Mouse (Mus musculus) urinary bladder, postnatal 25 days (tissue): ENCODE measurements around the gene Timmdc1.
"Not testable (repeated sequence)": the region's sequence is repeated elsewhere in the genome, so short reads cannot be mapped to it uniquely, and the experiment has no call there.

Experiments
- DNase-seq: peaks from one replicate; pipeline ENCODE4 v3.0.0; 2022; ENCODE audit warnings: low spot score

Gene Timmdc1

DNA sequence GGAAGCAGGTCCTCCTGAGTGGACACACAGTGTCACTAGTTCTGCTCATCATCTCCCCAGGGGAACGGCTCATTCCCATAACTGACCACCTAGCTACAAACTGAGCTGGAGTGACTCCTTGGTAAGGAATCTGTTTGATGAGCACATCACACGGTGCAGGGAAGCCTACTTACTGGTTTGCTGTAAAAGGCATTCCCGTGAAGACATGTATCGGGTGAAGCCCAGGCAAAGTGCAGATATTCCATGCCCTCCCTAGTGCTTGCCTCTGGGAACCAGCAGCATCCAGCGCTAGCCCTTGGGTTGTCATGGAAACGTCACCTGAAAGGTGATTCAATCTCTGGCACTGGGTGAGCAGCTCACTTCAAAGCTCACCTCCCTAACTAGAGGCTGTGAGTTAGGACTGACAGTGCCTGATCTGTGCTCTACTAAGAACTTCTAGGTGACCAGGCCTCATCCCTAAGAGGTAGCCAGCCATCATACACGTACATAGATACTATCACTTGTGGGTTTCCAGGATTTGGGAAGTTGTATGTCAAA, 25.8 kb downstream of the Timmdc1 start:
- DNase-seq: no peak

DNA sequence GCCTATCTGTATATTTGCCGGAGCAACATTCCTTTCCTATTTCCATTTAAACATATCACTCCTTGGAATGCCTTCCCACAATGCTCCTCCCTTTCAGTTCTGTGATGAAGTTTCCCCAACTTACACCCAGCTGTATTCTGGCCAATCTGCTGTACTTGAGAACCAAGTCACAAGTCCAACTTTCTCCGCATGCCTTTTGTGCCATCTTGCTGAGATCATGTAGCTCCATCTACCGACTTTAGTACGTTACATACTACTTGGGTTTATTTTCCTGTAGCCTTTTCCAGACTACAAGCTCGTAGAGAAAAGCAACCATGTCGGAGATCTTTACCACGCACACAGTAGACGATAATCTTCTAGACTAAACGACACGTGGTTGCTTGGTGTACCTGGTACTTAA, 28.6 kb downstream of the Timmdc1 start:
- DNase-seq: no peak

DNA sequence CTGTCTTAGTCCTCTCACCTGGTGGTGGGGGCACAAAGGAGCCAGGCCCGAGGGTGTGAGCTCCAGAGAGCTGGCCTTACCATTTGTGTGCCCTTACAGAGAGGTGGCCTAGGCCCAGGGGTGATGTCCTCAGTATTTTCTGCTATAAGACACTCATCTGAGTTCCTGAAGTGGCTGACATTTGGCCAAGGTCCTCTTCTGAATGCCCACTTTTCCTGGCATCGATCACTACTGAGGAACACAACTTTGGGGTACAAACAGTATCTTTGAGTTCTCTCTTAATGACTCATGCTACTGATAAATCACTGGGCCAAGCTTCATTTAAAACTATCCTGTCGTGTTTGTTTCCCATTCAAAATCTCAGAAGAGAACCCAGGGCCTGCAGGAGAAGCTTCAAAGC, 29.9 kb downstream of the Timmdc1 start:
- DNase-seq: no peak

DNA sequence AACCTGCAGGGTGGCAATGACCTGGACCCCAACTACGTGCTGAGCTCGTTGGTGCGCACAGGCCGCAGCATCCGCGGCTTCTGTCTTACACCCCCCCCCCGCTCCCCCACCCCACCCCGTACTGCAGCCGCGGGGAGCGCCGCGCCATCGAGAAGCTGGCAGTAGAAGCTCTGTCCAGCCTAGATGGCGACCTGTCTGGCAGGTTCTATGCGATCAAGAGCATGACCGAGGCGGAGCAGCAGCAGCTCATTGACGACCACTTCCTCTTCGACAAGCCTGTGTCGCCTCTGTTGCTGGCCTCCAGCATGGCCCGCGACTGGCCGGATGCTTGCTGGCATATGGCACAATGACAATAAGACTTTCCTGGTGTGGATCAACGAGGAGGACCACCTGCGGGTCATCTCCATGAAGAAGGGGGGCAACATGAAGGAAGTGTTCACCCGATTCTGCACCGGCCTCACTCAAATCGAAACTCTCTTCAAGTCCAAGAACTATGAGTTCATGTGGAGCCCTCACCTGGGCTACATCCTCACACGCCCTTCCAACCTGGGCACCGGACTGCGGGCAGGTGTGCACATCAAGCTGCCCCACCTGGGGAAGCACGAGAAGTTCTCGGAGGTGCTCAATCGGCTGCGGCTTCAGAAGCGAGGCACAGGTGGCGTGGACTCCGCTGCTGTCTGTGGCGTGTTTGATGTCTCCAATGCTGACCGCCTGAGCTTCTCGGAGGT, 38.7 kb downstream of the Timmdc1 start:
- no peak for DNase-seq

DNA sequence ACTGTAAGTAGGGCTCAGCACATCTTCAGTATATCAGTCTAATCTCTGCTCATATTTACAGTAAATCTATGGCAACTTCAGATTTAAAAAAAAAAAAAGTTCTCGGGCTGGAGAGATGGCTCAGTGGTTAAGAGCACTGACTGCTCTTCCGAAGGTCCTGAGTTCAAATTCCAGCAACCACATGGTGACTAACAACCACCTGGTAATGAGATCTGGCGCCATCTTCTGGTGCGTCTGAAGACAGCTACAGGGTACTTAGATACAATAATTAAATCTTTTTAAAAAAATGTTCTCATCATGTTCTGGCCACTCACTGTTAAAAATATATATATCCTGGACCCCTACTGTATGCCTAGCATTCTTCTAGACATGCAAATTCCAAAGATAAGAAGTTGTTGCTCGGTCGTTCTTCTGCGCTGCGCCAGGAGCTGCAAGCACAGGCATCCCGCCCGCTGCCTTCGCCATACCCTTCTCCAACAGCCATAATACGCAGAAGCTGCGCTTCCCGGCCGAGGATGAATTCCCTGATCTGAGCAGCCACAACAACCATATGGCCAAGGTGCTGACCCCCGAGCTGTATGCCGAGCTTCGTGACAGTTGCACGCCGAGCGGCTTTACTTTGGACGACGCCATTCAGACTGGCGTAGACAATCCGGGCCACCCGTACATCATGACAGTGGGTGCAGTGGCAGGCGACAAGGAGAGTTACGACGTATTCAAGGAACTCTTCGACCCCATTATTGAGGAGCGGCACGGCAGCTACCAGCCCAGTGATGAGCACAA, 39.5 kb downstream of the Timmdc1 start:
- peak; percentile 32 for DNase-seq

DNA sequence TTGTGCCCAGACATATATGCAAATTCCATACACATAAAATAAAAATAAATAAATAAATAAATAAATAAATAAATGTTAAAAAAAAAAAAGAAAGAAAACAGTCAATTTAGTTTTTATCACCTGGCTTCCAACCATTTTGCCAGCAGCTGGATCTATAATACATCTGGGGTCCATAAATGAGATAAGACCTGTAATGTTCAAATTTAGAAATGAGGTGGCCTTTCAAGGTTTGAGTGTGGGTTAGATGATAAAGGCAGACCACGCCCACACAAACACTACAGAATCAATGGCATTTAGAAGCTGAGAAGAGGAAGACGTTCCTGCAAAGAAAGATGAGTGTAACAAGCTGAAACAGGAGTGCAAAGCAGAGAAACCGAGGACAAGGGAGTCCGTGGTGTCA, 41.1 kb downstream of the Timmdc1 start:
- DNase-seq: no peak

DNA sequence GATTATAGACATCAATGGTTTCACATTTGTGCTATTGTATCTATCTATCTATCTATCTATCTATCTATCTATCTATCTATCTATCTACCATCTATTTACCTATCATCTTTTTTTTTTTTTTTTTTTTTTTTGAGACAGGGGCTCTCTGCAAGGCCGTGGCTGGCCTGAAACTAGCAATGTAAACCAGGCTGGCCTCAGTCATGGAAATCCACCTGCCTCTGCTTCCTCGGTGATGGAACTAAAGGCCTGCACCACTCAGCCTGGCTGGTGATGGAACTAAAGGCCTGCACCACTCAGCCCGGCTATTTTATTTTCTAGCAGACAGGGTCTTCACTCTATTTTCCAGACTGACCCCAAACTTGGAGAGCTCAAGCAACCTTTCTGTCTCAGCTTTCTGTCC, 44.2 kb downstream of the Timmdc1 start:
- no peak for DNase-seq

DNA sequence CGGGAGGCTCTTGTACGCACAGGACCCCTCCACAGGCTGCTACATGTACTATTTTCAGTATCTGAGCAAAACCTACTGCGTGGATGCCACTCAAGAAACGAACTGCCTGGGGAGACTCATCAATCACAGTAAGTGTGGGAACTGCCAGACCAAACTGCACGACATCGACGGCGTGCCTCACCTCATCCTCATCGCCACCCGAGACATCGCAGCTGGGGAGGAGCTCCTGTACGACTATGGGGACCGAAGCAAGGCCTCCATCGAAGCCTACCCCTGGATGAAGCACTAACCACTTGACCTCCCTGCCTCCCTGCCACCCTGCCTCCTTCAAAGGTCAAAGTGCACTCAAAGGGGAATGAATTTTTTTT, 45.2 kb downstream of the Timmdc1 start:
- not testable (repeated sequence) for DNase-seq

DNA sequence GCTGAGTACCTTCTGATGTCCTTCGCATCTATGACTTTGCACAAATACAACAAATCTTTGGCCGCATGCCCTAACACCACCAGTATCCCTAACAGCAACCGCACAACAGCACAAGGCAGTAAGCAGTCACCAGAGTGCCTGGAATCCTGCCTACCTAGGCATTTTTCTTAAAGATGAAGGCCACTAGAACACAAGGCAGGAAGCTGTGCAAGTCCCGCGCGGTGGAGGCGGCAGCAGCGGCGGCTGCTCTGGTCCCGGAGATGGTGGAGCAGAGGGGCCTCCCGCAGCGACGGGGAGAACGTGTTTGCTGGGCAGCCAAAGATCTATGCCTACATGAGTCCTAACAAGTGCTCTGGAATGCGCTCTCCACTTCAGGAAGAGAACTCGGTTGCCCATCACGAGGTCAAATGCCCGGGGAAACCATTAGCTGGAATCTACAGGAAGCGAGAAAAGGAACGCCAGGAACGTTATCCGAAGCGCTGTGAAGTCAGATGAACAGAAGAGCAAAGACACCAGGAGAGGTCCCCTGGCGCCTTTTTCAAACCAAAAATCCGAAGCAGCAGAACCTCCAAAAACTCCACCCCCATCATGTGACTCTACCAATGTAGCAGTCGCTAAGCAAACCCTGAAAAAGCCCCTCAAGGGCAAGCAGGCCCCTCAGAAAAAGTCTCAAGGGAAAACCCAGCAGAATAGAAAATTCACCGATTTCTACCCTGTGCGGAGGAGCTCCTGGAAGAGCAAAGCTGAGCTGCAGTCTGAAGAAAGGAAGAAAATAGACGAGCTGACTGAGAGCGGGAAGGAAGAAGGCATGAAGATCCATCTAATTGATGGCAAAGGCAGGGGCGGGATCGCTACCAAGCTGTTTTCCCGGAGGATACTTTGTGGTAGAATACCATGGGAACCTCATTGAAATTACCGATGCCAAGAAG, 45.9 kb downstream of the Timmdc1 start:
- peak; percentile 32 for DNase-seq

DNA sequence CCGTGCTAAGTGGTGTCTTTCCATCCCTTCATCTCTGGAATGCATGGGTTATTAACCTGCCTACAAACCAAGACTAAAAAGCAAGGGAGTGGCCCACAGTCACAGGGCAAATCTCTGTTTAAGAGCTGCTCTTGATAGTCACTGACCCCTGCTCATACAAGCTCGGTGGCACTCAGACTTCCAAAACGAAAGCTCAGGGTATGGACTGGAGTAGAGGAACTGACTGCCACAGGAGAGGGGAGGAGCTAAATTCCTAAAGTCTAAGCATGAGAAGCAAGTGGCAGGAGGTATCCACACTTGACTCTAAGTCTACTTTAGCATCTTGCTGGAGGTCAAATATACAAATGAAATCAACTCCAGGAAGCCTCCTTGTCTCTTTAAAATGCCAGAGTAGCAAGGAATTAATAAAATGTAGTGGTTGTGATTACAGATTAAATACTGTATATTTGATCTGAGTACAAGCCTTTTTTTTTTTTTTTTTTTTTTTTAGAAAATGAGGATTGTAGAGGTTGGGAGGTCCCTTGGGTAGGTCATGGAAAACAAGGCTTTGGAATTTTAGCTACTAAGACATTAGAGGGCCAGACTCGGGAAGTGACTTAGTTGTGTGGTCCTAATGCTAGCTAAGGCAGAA, 46.7 kb downstream of the Timmdc1 start:
- no peak for DNase-seq

DNA sequence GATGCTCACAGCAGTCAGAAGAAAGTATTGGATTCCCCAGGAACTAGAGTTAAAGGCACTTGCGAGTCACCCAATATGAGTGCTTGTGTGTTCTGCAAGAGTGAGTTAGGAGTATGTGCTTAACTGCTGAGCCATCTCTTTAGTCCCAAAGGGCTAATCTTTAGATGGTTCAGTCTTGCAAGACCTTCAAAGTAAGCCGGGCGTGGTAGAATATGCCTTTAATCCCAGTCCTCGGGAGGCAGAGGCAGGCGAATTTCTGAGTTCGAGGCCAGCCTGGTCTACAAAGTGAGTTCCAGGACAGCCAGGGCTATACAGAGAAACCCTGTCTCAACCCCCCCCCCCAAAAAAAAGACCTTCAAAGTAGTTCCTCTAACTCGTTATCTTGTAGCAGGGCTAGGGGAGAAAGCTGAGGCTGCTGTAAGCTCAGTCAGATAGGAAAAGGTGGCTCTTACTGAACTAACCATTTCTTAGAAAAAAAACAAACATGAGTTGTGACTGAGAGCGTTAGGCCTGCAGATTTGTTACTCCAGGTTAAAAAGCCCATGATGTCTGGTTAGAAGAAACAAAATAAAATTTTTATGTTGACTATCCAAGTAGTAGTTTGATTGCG, 47.7 kb downstream of the Timmdc1 start:
- no peak for DNase-seq

DNA sequence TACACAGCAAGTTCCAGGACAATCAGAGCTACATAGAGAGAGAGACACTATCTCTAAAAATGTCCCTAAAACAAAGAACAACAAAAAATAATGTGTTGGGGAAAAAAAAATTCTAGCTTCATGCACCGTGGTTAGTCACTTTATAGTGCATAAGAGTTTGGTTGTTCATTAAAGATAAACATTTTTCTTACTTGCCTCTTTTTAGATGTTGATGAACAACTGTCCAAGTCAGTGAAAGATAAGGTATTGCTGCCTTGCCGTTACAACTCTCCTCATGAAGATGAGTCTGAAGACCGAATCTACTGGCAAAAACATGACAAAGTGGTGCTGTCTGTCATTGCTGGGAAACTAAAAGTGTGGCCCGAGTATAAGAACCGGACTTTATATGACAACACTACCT, 48.8 kb downstream of the Timmdc1 start:
- no peak for DNase-seq

DNA sequence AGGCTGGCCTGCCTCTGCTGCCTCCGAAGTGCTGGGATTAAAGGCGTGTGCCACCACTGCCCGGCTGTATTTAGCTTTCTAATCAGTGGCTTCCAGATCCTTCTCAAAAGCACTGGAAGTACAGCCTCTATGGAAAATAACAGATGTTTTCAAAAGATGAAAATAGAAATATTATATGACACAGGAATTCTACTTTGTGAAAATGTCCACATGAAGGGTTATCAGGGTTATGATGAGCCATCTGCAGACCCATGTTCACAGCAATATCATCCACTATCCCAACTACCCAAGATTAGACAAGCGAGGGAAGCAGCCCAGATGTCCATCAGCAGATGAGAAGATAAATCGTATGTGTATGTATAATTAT, 50.0 kb downstream of the Timmdc1 start:
- no peak for DNase-seq

DNA sequence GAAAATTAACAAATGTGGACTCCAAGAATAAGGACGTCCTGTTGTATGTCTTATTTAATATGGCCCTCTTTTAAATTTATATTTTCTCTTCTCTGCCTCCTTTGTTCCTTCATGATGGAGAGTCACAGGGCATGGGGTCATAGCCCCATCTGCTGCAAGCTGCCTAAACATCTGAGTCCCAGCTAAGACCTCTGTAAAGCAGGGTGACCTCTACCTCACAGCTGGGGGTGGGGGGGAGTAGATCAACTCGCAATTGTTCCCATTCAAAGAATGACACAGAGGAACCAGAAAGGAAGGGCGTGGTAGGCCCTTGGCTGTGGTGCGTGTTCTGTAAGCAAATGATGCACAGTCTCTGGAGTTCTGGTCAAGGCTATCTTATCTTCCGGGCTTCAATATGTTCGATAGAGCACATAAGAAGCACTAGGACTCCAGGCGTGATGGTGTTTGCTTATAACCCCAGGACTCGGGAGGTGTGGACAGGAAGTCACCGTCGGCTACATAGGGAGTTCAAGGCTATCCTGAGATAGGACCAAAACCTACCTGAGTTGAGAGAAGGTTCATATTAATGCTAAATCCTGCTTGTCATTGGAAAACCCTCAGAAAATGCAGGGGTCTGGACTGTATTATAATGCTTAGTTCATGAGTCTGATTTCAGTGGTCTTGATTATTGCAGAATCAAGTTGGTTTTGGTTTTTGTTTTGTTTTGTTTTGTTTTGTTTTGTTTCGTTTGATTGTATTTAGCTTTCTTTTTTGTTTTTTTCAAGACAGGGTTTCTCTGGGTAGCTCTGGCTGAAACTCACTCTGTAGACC, 50.6 kb downstream of the Timmdc1 start:
- DNase-seq: no peak

DNA sequence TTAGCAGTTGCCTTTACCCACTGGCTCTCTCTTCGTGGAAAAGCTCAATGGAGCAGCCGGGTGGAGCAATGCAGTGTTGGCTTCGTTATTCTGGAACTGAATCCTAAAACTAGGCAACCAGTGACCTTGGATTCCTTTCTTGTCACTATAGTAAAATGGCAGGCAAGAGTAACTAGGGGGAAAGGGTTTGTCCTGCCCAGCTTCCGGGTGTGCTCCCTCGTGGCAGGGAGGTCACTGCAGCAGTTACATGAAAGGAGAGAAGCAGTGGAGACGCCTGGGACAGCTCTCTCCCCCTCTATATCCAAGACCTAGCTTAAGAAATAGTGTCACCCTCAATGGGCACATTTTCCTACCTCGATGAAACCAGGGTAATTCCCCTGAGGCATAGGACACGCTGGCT, 53.0 kb downstream of the Timmdc1 start:
- DNase-seq: no peak

DNA sequence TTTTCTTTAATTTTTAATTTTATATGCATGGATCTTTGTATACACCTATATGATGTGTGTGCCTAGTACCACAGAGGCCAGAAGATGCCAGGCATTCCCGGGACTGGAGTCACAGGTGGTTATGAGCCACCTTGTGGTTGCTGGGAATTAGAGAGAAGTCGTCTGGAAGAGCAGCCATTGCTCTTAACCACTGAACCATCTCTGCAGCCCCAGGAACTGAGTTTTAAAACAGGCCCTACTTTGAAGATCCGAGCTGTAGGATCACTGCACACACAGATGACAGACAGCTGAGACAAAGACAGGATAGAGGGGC, 53.8 kb downstream of the Timmdc1 start:
- no peak for DNase-seq

DNA sequence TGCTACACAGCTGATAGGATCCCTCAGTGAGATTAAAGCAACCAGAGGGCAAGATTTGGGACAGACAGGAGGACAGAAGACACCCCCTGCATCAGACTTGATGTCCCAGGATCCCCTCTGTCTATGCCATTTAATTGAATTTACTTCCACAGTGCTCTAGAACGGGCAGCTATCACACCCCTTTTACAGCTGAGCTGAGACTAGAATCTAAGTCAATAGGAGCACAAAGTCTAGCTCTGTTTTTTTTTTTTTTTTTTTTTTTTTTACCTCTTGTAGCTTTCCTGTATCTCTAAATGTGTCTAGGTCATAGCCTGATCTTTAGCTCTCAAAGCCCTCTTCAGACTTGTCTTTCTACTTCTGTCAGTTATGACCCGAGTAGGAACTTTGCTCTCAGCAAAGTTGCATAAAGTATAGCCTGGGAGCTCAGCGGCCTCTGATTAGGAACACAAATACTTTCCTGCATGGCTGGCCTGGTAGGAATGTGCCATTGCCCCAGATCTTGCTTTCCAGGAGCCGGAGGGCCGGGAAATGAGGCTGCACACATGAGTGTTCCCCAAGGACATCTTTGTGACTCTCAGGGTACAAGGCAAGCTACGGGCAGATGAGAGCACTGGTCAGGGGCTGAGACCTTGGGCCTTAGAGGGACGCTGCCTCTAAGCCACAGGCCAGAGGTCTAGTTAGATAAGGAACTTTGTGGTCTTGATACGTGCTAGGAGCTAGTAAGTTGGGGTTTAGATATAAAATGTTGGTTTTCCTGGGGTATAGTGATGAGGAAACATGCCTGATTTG, 54.4 kb downstream of the Timmdc1 start:
- DNase-seq: no peak

DNA sequence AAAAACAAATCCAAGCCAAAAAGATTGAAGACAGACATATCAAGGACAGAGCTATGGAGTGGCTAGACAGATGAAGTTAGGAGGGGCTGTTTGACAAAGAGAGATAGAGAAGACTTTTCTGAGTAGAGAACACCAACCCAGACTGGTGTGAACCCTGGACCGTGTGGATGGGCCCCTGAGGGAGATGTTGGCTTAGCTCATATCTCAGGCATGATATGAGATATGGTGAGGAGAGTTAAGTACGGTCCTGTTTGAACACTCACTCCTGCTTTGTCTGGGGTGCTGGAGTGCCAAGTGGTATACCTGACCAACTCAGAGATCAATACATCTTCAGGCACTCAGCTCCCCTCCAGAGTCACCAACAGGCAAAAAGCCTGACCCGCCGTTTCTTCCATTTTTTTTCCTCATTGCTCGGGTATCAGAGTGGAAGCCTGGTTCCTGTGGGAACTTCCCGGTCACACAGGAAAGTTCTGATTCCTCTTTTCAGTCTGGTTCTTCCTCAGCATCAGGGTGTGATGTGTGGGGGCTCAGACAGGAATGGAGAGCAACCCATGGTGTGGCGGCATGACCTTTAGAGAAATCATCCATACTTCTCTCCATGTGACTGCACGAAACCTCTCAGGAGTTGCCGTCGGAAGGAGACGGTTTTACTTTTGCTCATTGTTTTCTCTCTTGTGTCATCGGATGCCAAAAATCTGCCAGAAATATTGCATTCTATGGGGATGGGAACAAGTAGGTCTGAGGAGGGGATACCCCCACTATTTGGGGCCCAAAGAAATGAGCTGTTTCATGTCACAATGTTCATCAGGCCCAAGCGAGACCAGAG, 55.2 kb downstream of the Timmdc1 start:
- DNase-seq: no peak

DNA sequence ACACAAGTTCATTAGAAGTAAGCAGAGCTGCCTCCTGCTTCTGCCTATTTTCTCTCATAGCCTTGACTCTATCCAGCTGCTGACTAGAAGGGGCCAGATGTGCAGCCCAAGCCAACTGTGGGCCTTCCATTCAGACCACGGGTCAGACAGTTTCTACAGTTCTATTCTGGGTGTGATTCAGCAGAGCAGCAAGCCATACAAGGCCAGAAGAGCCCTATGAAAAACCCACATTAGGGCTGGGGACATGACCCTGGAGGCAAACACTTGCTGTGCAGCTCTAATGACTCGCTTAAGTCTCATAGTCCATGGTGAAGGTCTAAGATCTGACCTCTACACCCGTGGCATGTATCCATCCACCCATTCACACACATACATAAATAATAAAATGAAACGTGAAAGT, 56.4 kb downstream of the Timmdc1 start:
- no peak for DNase-seq
